Mouse (Mus musculus) forebrain, postnatal 0 days (tissue): ENCODE data around the gene Klhl35. TPM values are rescaled to one million over a fixed set of nuclear protein-coding genes. Genes with fewer than 3 reads are reported as not detected.

ENCODE experiments used
- ATAC-seq: fragments of 200-750 bp; cut with Nextera tagmentation; 2 replicates; pipeline ENCODE4 v1.8.0; 2017; ENCODE audit warnings: mild to moderate bottlenecking, moderate library complexity
- DNase-seq: peaks from one replicate; pipeline ENCODE4 v3.0.0-alpha.2; 2015
- H3K27ac ChIP-seq: fragments of 300-500 bp; sonication (generic); 2 replicates; pipeline ENCODE4 v1.5.1; 2014; ENCODE audit warnings: low read depth, mild to moderate bottlenecking, antibody characterized with exemption, low read length, moderate library complexity, mixed read lengths
- H3K27me3 ChIP-seq: fragments of 300-500 bp; sonication (generic); 2 replicates; pipeline ENCODE4 v1.6.1; 2014; ENCODE audit warnings: mild to moderate bottlenecking, low read length, mixed read lengths; ENCODE audit not compliant: insufficient read depth
- H3K36me3 ChIP-seq: fragments of 300-500 bp; sonication (generic); 2 replicates; pipeline ENCODE4 v1.6.1; 2014; ENCODE audit warnings: mild to moderate bottlenecking, moderate library complexity; ENCODE audit not compliant: insufficient read depth
- H3K4me1 ChIP-seq: fragments of 300-500 bp; sonication (generic); 2 replicates; pipeline ENCODE4 v1.6.1; 2014; ENCODE audit warnings: antibody characterized with exemption; ENCODE audit not compliant: insufficient read depth
- H3K4me2 ChIP-seq: fragments of 300-500 bp; sonication (generic); 2 replicates; pipeline ENCODE4 v1.6.1; 2014; ENCODE audit warnings: low read depth, mild to moderate bottlenecking, moderate library complexity
- H3K4me3 ChIP-seq: fragments of 300-500 bp; sonication (generic); 2 replicates; pipeline ENCODE4 v1.5.1; 2014; ENCODE audit warnings: low read depth, low read length, mixed read lengths
- H3K9ac ChIP-seq: fragments of 300-500 bp; sonication (generic); 2 replicates; pipeline ENCODE4 v1.6.1; 2014; ENCODE audit warnings: mild to moderate bottlenecking
- H3K9me3 ChIP-seq: fragments of 300-500 bp; sonication (generic); 2 replicates; pipeline ENCODE4 v1.6.1; 2016; ENCODE audit warnings: low read length
- CTCF ChIP-seq: sonication (generic); IDR thresholded peaks from 2 replicates; pipeline ENCODE4 v1.5.1; 2016; ENCODE audit warnings: antibody characterized with exemption, control low read depth, low read depth
- WGBS: fragments of 180-500 bp; shearing (Covaris S2); extraction: QIAGEN DNeasy Blood & Tissue Kit; methylation state at CpG from one replicate; pipeline ENCODE4 v1.1.7; 2014; 5-methylcytosine and 5-hydroxymethylcytosine counted together
- polyA plus RNA-seq: library from polyadenylated mRNA; unstranded; fragments of >200 nt; fragmentation: Nextera tagmentation; extraction: Ambion mirVana; gene quantifications from 2 replicates; pipeline ENCODE4 v1.2.1, GENCODE M21; 2015
- total RNA-seq: library from RNA; depleted of rRNA; stranded (reverse); fragments of >200 nt; gene quantifications from 2 replicates; pipeline ENCODE4 v1.2.3, GENCODE M21; 2014

The Klhl35 gene
- total and polyA plus RNA-seq, 2 experiments from 2014 or later, result 3.4 to 3.8 TPM

- no peak for TF ChIP-seq CTCF
- DNase-seq, result no peak
- H3K36me3 ChIP-seq, result peaks cover 53% of the 10 kb centered on the region
- H3K9me3 ChIP-seq, result no peaks in the 10 kb centered on the region
- peak; percentile 39 for ATAC-seq
- H3K27ac ChIP-seq, result no peak overlapping the region
- no peak overlapping the region for H3K4me2 ChIP-seq
- WGBS, result 62% methylated on average over 12 of the region's 12 CpGs
- H3K4me1 ChIP-seq, result no peaks in the 10 kb centered on the region
- no peaks in the 10 kb centered on the region for H3K27me3 ChIP-seq
- no peak overlapping the region for H3K9ac ChIP-seq
- H3K4me3 ChIP-seq, result no peak overlapping the region
Measured at GRCm38 (mm10) chr7:99474836-99475561, 9.2 kb downstream of the Klhl35 start.

- Histone ChIP-seq H3K27me3 (no peaks in the 10 kb centered on the region), H3K4me3 (no peak overlapping the region), H3K9me3 (no peaks in the 10 kb centered on the region), H3K4me1 (no peaks in the 10 kb centered on the region), H3K36me3 (peaks cover 58% of the 10 kb centered on the region), H3K27ac (no peak overlapping the region), H3K4me2 (no peak overlapping the region), H3K9ac (no peak overlapping the region)
- no peak for TF ChIP-seq CTCF
- ATAC-seq (no peak), DNase-seq (no peak)
- 75% methylated on average over 2 of the region's 2 CpGs for whole genome bisulfite sequencing
Measured at GRCm38 (mm10) chr7:99475562-99475911, 9.7 kb downstream of the Klhl35 start.

GRCm38 (mm10) chr7:99476558-99477114 lies 10.8 kb downstream of the Klhl35 start:
- Histone ChIP-seq H3K9me3 (no peaks in the 10 kb centered on the region), H3K36me3 (peaks cover 67% of the 10 kb centered on the region), H3K4me1 (no peaks in the 10 kb centered on the region), H3K9ac (no peak overlapping the region), H3K27me3 (no peaks in the 10 kb centered on the region), H3K27ac (no peak overlapping the region), H3K4me2 (no peak overlapping the region), H3K4me3 (no peak overlapping the region)
- ATAC-seq (no peak), DNase-seq (no peak)
- 49% methylated on average over 3 of the region's 3 CpGs for WGBS
- no peak for TF ChIP-seq CTCF

DNA sequence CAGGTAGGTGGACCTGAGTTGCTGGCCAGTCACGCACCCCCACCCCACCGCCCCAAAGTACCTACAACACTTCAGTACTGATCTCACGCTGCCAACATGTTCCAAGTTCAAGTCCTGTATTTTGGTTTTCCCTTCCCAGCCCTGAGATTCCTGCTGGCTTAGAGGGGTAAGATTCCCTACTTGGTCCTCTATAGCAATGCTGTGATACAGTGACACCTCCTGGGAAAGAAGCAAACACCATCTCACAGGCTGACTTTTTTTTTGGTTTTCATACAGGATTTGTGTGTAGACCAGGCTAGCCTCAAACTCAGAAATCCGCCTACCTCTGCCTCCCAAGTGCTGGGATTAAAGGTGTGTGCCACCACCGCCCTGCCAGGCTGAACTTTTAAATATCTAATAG lies 11.4 kb downstream of the Klhl35 start:
- H3K27ac ChIP-seq, result no peak overlapping the region
- 93% methylated on average over 5 of the region's 5 CpGs for WGBS
- no peak overlapping the region for H3K4me2 ChIP-seq
- peaks cover 3% of the 10 kb centered on the region for H3K4me1 ChIP-seq
- peak; percentile 41 for TF ChIP-seq CTCF
- H3K9ac ChIP-seq, result no peak overlapping the region
- DNase-seq (no peak), ATAC-seq (no peak; the same call in 1 of the 2 replicates)
- no peak overlapping the region for H3K4me3 ChIP-seq
- no peaks in the 10 kb centered on the region for H3K9me3 ChIP-seq
- H3K36me3 ChIP-seq, result peaks cover 63% of the 10 kb centered on the region
- no peaks in the 10 kb centered on the region for H3K27me3 ChIP-seq

DNA sequence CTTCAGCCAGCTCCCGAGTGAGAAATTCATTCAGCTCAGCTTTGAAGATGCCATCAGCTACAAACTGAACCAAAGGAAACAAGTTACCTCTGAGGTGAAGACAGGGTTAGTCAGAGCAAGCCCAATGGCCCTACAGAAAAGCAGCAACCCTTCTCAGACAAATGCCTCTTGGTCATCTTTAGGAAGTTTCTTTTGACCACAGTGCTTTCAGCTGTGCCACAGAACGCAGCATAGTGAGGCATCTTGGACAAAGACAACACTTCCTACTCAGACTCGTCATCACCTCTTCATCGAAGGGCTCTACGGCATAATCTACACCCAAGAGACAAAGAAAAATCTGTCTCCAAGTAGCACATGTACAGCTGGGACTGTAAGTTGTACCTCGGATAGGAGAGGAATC lies 16.8 kb downstream of the Klhl35 start:
- WGBS, result 3% methylated on average over 6 of the region's 6 CpGs
- no peak for DNase-seq

GRCm38 (mm10) chr7:99483271-99483923 lies 17.6 kb downstream of the Klhl35 start, which contains the start of gene Rps3:
Gene Rps3 (minus strand): TSS chr7:99483738.
- peaks cover 8% of the 10 kb centered on the region for H3K4me1 ChIP-seq
- peak; percentile 96 for DNase-seq
- peak within 1 kb of the TSS; percentile 88 for H3K27ac ChIP-seq
- peak; percentile 98 for ATAC-seq
- no peak; the same call in 1 of the 2 replicates for TF ChIP-seq CTCF
- peak within 1 kb of the TSS; percentile 77 for H3K9ac ChIP-seq
- H3K4me3 ChIP-seq, result peak within 1 kb of the TSS; percentile 62
- 1% methylated on average over 45 of the region's 45 CpGs for WGBS
- H3K9me3 ChIP-seq, result no peaks in the 10 kb centered on the region
- H3K27me3 ChIP-seq, result no peaks in the 10 kb centered on the region
- H3K4me2 ChIP-seq, result peak within 1 kb of the TSS; percentile 88
- peaks cover 34% of the 10 kb centered on the region for H3K36me3 ChIP-seq

More for the DNA sequence above, 16.8 kb downstream of the Klhl35 start:
- H3K4me3 ChIP-seq, result peak overlapping the region; percentile 62
- TF ChIP-seq CTCF, result no peak
- H3K4me2 ChIP-seq, result peak overlapping the region; percentile 88
- peak overlapping the region; percentile 88; the same call in 1 of the 2 replicates for H3K27ac ChIP-seq
- no peaks in the 10 kb centered on the region for H3K27me3 ChIP-seq
- peaks cover 42% of the 10 kb centered on the region for H3K36me3 ChIP-seq
- H3K4me1 ChIP-seq, result peaks cover 8% of the 10 kb centered on the region
- no peak for ATAC-seq
- no peaks in the 10 kb centered on the region for H3K9me3 ChIP-seq
- peak overlapping the region; percentile 77 for H3K9ac ChIP-seq

DNA sequence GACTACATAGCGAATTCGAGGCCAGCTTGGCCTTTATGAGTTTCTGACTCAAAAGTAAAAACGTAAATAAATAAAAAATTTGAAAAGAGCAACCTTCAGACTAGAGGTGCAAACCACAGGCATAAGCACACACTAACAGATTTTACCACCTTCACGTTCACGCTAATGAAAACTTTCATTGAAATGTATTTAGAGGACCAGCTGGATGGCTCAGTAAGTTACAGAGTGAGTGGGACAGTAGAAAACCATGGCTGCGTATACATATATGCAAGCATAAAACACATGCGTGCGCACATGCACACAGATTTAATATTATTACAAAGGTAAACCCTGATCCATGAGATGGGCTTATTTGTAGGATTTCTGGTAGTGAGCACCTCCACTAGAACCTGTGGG lies 18.1 kb downstream of the Klhl35 start:
- Histone ChIP-seq H3K4me1 (peaks cover 8% of the 10 kb centered on the region), H3K27me3 (no peaks in the 10 kb centered on the region), H3K9ac (no peak overlapping the region), H3K4me3 (peak overlapping the region; percentile 17; the same call in 1 of the 2 replicates), H3K9me3 (no peaks in the 10 kb centered on the region), H3K27ac (no peak overlapping the region), H3K4me2 (peak overlapping the region; percentile 46), H3K36me3 (peaks cover 29% of the 10 kb centered on the region)
- 44% methylated on average over 8 of the region's 8 CpGs for WGBS
- ATAC-seq (peak; percentile 1; the same call in 1 of the 2 replicates), DNase-seq (peak; percentile 1)
- no peak for TF ChIP-seq CTCF
